Mouse (Mus musculus): ENCODE data around the gene Fgf2. TPM values are rescaled to one million over a fixed set of nuclear protein-coding genes. Genes with fewer than 3 reads are reported as not detected.

Fgf2 gene
- 0.10 and 0.35 TPM in 2 replicates for polyA plus RNA-seq (2012)

- no peak for TF ChIP-seq GATA1 (IDR thresholded peaks at IDR 0.05; ENCODE audit: low read length)
These were observed at the start of gene Fgf2 for GRCm38 (mm10) chr3:37348221-37349165. Gene Fgf2, plus strand, starts transcription at chr3:37348346.

GRCm38 (mm10) chr3:37299470-37299869 is 48.7 kb upstream of the Fgf2 start:
- TF ChIP-seq GATA1 (IDR thresholded peaks at IDR 0.05; ENCODE audit: low read length) = no peak

DNA sequence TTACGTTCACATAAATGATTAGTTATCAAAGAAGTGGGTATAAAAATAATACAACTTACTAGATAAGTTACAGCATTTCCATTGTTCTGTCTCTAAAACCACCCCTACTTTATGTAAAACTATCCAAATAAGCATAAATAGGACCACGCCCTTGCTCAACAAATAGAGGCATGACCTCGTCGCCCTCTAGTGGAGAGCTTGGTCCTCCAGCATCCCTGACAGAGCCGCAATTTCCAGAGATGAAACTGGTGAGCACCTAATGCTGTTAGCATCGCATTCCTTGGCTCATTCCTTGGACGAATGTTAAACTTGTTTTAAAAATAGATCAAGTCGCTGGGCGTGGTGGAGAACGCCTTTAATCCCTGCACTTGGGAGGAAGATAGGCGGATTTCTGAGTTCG is 45.5 kb upstream of the Fgf2 start:
- TF ChIP-seq GATA1 (IDR thresholded peaks at IDR 0.05; ENCODE audit: low read length) = no peak

DNA sequence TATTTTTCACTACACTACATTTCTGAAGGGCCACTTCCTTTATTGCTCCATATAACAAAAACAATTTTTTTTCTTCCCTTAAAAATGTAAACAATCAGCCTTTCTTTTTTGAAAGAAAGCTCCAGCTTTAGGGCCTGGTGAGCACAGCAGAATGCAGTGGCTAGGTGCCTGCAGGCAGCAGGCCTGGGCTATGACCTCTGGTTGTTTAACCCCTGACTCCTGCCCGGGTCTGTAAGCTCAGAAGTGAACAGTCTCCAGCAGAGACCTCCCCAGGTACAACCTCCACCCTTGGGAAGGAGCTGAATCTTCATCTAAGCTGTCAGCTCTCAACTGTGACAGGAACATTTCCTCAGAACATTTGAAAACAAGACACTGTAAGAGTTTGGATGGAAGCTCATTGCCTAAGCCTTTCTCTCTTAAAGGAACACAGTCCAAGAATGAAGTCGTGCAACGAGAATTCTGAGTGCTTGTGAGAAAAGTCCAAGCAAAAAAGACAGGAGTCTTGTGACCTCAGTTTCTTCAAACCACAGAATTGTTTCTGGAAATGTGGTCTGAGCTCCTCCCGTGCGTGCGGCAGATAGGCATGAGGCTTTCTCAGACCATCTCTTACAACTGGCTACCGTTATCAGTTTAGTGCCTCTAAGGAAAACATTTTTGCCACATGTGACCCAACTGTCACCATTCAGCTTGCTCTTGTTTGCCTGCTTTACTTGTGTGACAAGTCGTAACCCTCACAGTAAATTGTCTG is 44.6 kb upstream of the Fgf2 start:
- peak; percentile 42 for TF ChIP-seq GATA1 (IDR thresholded peaks at IDR 0.05; ENCODE audit: low read length)

DNA sequence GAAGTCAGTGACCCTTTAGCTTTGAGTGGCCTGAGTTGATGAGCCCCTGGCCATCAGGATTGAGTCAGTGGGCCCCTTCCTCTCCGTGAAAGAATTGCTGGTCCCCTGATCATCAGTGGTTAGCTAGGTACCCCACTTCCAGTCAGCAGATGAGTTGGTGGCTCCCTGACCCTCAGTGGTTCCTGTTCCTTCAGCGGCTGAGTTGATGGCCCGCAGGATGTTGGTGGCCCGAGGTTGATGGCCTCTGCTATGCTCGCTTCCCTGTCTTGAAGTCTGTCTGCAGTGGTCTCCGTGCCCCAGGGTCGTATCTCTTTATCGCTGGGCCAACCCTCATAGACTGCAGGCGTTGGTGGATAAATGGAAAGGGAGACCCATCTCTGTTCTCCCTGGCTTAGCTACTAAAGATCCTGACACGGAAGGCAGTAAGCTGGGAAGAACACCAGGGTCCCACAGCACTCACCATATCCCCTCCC is 36.2 kb upstream of the Fgf2 start:
- TF ChIP-seq GATA1 (IDR thresholded peaks at IDR 0.05; ENCODE audit: low read length) = no peak

- no peak for TF ChIP-seq GATA1 (IDR thresholded peaks at IDR 0.05; ENCODE audit: low read length)
These were observed 35.7 kb upstream of the Fgf2 start, which contains the start of the genes Bbs12 and Cetn4 for GRCm38 (mm10) chr3:37312370-37312941. Gene Bbs12, plus strand, starts transcription at chr3:37312554. Gene Cetn4, minus strand, starts transcription at chr3:37312708.

- TF ChIP-seq GATA1 (IDR thresholded peaks at IDR 0.05; ENCODE audit: low read length) = no peak
These were observed 34.8 kb upstream of the Fgf2 start for GRCm38 (mm10) chr3:37313371-37313770.

- no peak for TF ChIP-seq GATA1 (IDR thresholded peaks at IDR 0.05; ENCODE audit: low read length)
These were observed 31.9 kb upstream of the Fgf2 start for GRCm38 (mm10) chr3:37316233-37316632.

DNA sequence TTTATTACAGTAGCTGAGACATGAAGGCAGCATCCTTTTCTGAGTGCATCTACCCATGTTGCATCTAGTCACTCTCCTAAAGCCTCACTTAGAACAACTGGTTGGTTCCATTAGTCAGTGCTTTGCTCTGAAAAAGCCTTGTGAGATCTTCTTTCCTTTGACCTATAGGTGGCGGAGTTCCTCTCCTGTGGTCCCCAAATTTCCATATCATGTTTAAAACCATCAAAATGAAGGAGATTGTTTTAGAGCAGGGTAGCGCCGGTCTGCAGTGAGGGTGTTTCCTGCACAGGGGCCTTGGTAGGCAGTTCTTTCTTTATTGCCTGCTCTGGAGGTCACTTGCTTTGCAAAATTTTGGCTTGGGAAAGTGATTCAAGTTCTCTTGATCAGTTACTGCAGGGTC is 23.8 kb upstream of the Fgf2 start:
- no peak for TF ChIP-seq GATA1 (IDR thresholded peaks at IDR 0.05; ENCODE audit: low read length)

DNA sequence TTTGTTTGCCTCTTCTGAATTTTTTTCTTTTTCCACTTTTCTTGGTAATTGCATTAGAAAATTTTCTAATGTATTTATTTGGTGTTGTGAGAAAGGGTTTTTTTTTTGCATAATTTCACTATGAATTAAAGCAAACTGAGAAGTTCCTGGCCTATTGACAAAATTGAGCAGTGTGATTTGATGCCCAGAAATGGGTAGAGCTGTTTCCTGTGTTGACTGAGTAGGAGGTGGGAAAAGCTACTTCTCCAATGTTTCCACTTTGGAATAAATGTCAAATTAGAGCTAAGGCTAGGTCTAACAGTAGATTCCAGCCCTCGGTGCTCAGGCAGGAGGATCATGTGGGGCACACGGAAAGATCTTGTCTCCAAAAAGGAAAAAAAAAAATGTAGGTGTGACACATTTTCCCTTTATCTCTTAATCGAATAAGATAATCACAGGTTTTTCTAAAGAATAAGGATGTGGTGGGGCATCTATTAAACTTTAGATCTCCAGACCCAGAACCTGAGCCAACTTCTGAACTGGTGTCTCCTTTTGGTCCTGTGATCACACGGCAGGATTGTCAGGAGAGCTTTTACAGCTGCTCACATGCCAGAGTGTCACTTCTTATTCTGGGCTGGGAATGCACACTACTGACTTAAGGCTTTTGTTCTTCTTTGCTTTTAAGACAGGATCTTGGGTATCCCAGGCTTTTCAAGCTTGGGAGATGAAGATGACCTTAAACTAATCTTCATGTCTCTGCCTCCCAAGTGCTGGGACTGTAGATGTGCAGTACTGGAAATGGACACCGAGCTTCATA is 22.6 kb upstream of the Fgf2 start:
- no peak for TF ChIP-seq GATA1 (IDR thresholded peaks at IDR 0.05; ENCODE audit: low read length)

GRCm38 (mm10) chr3:37326627-37327026 is 21.5 kb upstream of the Fgf2 start:
- no peak for TF ChIP-seq GATA1 (IDR thresholded peaks at IDR 0.05; ENCODE audit: low read length)

DNA sequence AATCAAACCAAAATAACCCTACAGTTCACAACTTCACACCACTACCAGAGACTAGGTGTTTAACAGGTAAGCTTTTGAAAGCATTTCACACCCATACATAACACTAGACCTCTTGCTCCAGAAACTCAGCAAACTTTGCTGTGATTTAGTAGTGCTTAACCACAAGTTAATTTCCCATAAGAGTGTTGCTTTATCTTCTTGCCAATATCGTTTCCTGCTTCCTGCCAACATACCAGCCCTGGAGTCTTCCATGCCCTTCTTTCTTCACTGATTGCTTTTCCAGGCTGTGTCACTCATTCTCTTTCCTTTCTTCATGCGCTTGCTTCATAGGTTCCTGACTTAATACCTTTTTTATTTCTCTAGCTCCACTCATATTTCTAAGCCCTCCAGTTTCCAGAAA is 19.7 kb upstream of the Fgf2 start:
- TF ChIP-seq GATA1 (IDR thresholded peaks at IDR 0.05; ENCODE audit: low read length) = no peak

DNA sequence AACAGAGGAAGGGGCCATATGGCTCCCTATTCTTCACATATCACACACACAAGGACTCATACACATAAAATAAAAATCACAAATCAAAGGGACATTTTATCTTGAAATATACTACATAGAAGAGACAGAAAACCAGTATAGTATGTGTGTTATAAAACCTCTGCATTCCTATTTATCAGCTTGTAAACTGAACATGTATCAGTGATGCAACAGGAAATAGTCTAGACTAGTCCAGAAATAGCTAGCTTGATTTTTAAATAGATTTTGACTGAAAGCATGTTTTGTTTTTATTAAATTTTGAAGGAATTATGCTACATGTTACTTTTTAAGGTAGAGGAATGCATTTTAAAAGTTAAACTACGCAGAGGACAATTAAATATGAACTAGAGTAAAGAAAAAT is 18.2 kb upstream of the Fgf2 start:
- no peak for TF ChIP-seq GATA1 (IDR thresholded peaks at IDR 0.05; ENCODE audit: low read length)

GRCm38 (mm10) chr3:37331999-37332449 is 16.1 kb upstream of the Fgf2 start:
- peak; percentile 93 for TF ChIP-seq GATA1 (IDR thresholded peaks at IDR 0.05; ENCODE audit: low read length)

- TF ChIP-seq GATA1 (IDR thresholded peaks at IDR 0.05; ENCODE audit: low read length) = no peak
These were observed 14.1 kb upstream of the Fgf2 start for GRCm38 (mm10) chr3:37334053-37334452.

Data from G1E-ER4 (cell line).